Mouse (Mus musculus) embryonic facial prominence, embryonic 14.5 days (tissue): Measurements from ENCODE around the gene Opn1mw. TPM values are rescaled to one million over a fixed set of nuclear protein-coding genes. Genes with fewer than 3 reads are reported as not detected.
A peak's percentile ranks its signal among the peaks of the same experiment; 100 is the strongest.

Experiments
- ATAC-seq: fragments of 200-750 bp; cut with Nextera tagmentation; 2 replicates; pipeline ENCODE4 v1.8.0; 2017; ENCODE audit warnings: low read depth, moderate number of reproducible peaks, moderate TSS enrichment
- DNase-seq: peaks from one replicate; pipeline ENCODE4 v3.0.0-alpha.2; 2015; ENCODE audit warnings: low spot score
- H3K27ac ChIP-seq: fragments of 300-500 bp; sonication (generic); replicated peaks from 2 replicates; pipeline ENCODE4 v1.5.1; 2014; ENCODE audit warnings: low read depth, mild to moderate bottlenecking, low read length, moderate library complexity
- H3K27me3 ChIP-seq: fragments of 300-500 bp; sonication (generic); replicated peaks from 2 replicates; pipeline ENCODE4 v1.6.1; 2014; ENCODE audit warnings: low read length; ENCODE audit not compliant: control insufficient read depth, insufficient read depth
- H3K36me3 ChIP-seq: fragments of 300-500 bp; sonication (generic); 2 replicates; pipeline ENCODE4 v1.6.1; 2014; ENCODE audit warnings: low read length, mixed read lengths; ENCODE audit not compliant: control insufficient read depth, insufficient read depth
- H3K4me1 ChIP-seq: fragments of 300-500 bp; sonication (generic); 2 replicates; pipeline ENCODE4 v1.6.1; 2014; ENCODE audit warnings: antibody characterized with exemption, low read length; ENCODE audit not compliant: control insufficient read depth, insufficient read depth
- H3K4me2 ChIP-seq: fragments of 300-500 bp; sonication (generic); 2 replicates; pipeline ENCODE4 v1.6.1; 2014; ENCODE audit warnings: low read depth, mild to moderate bottlenecking, low read length, moderate library complexity, mixed read lengths
- H3K4me3 ChIP-seq: fragments of 300-500 bp; sonication (generic); 2 replicates; pipeline ENCODE4 v1.5.1; 2014; ENCODE audit warnings: low read depth, mild to moderate bottlenecking, low read length
- H3K9ac ChIP-seq: fragments of 300-500 bp; sonication (generic); 2 replicates; pipeline ENCODE4 v1.6.1; 2014; ENCODE audit warnings: low read depth, mild to moderate bottlenecking, low read length, moderate library complexity, mixed read lengths
- H3K9me3 ChIP-seq: fragments of 300-500 bp; sonication (generic); 2 replicates; pipeline ENCODE4 v1.6.1; 2016; ENCODE audit warnings: low read length; ENCODE audit not compliant: control insufficient read depth
- WGBS: fragments of 180-500 bp; shearing (Covaris S2); extraction: QIAGEN DNeasy Blood & Tissue Kit; methylation state at CpG from one replicate; pipeline ENCODE4 v1.1.7; 2014; 5-methylcytosine and 5-hydroxymethylcytosine counted together
- polyA plus RNA-seq: library from polyadenylated mRNA; unstranded; fragments of >200 nt; fragmentation: Nextera tagmentation; extraction: Ambion mirVana; gene quantifications from 2 replicates; pipeline ENCODE4 v1.2.1, GENCODE M21; 2014

Gene Opn1mw
- polyA plus RNA-seq, result not detected in 2 replicates

DNA sequence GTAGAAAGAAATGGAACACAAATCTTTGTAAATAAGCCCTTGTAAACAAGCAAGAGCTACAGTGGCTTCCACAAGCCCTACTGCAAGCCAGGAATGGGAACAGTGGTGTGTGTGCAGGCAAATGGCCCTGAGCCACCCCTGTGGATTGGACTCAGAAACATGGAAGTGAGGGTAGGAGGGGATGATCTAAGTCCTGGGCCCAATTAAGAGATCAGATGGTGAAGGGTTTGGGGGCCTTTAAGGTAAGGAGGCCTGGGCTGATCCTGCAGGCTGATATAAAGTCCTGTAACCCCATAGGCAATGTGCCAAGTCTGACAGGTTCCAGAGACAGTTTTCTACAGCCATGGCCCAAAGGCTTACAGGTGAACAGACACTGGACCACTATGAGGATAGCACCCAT lies at the start of gene Opn1mw:
TSS of gene Opn1mw (plus strand) at position 301 of the 400 bp plus-strand sequence.
- Histone ChIP-seq H3K4me1 (no peaks in the 10 kb centered on the region), H3K36me3 (no peaks in the 10 kb centered on the region), H3K9me3 (0 out of 2 replicates have a peak, but pooled peaks cover 4% of the 10 kb centered on the region), H3K27ac (no peak within 1 kb of the TSS), H3K4me2 (no peak within 1 kb of the TSS), H3K4me3 (no peak within 1 kb of the TSS), H3K9ac (no peak within 1 kb of the TSS), H3K27me3 (no peaks in the 10 kb centered on the region; the same call in 1 of the 2 replicates)
- DNase-seq (no peak), ATAC-seq (no peak)

GRCm38 (mm10) chrX:74084276-74084837 lies 42.9 kb upstream of the Opn1mw start:
- H3K36me3 ChIP-seq, result no peaks in the 10 kb centered on the region
- H3K27ac ChIP-seq, result peak overlapping the region; percentile 94
- H3K4me1 ChIP-seq, result peaks cover 4% of the 10 kb centered on the region; the same call in 1 of the 2 replicates
- no peaks in the 10 kb centered on the region for H3K9me3 ChIP-seq
- H3K4me3 ChIP-seq, result peak overlapping the region; percentile 61
- 28% methylated on average over 17 of the region's 17 CpGs for WGBS
- peak overlapping the region; percentile 63 for H3K4me2 ChIP-seq
- H3K9ac ChIP-seq, result peak overlapping the region; percentile 85
- H3K27me3 ChIP-seq, result no peaks in the 10 kb centered on the region; the same call in 1 of the 2 replicates
- ATAC-seq (no peak), DNase-seq (peak; percentile 4)

DNA sequence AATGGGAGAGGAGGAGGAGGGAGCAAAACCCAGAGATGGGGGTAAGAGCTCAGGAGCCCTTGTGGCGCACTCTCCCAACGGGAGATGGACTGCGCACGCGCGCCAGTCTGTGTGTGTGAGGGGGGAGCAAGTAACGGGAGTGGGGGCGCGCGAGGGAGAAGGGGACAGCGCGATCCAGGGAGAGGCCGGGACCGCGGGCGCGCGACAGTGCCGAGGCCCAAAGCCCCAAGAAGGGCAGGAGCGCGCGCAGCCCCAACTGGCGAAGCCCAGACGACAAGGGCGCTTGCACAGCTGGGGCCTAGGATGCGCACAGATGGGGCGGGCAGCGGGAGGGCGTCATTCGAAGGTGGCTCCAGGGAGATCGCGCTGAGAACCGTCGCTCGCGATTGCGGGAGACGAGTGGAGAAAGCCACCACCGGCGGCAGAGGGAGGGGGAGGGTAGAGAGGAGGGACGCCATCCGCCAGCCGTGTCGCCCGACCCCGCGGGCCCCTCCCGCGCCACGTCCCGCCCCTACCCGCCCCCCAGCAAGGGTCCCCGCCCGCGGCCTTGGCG lies 42.2 kb upstream of the Opn1mw start:
- Histone ChIP-seq H3K9ac (peak overlapping the region; percentile 85), H3K4me3 (peak overlapping the region; percentile 61), H3K9me3 (no peaks in the 10 kb centered on the region), H3K27ac (peak overlapping the region; percentile 94), H3K4me2 (peak overlapping the region; percentile 63), H3K4me1 (peaks cover 4% of the 10 kb centered on the region; the same call in 1 of the 2 replicates), H3K27me3 (no peaks in the 10 kb centered on the region; the same call in 1 of the 2 replicates), H3K36me3 (no peaks in the 10 kb centered on the region)
- peak; percentile 90 for DNase-seq
- peak; percentile 81 for ATAC-seq
- 38% methylated on average over 14 of the region's 56 CpGs for WGBS

DNA sequence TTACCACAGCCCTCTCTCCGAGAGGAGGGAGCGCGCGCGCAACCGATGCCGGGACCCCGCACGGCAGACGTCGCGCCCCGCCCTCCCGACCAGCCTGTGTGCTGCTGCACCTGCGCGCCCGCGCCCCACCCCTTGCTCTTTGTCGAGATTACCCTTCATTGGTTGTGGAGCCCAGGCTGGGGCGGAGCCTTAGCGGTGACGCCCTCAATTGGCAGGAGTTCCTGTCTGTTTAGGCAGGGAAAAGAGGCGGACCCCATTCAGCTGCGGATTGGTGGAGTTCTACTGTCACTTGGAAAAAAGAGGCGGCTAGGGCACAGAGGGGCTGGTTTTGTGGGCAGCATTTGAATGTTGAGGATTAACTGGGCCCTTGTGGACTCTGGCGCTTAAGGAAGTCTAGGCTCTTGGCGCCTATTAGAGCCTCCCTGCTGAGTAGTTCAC lies 41.6 kb upstream of the Opn1mw start:
- H3K4me1 ChIP-seq, result peaks cover 4% of the 10 kb centered on the region; the same call in 1 of the 2 replicates
- peak overlapping the region; percentile 61 for H3K4me3 ChIP-seq
- H3K9ac ChIP-seq, result peak overlapping the region; percentile 85
- H3K27ac ChIP-seq, result peak overlapping the region; percentile 94
- DNase-seq, result peak; percentile 98
- 11% methylated on average over 12 of the region's 27 CpGs for WGBS
- H3K4me2 ChIP-seq, result peak overlapping the region; percentile 49
- H3K36me3 ChIP-seq, result no peaks in the 10 kb centered on the region
- H3K27me3 ChIP-seq, result no peaks in the 10 kb centered on the region; the same call in 1 of the 2 replicates
- ATAC-seq, result peak; percentile 99
- H3K9me3 ChIP-seq, result no peaks in the 10 kb centered on the region

- H3K4me1 ChIP-seq, result no peaks in the 10 kb centered on the region
- no peaks in the 10 kb centered on the region; the same call in 1 of the 2 replicates for H3K27me3 ChIP-seq
- no peaks in the 10 kb centered on the region for H3K36me3 ChIP-seq
- H3K9ac ChIP-seq, result no peak overlapping the region
- 73% methylated on average over 1 of the region's 1 CpGs for WGBS
- H3K4me2 ChIP-seq, result no peak overlapping the region
- DNase-seq (no peak), ATAC-seq (no peak)
- no peak overlapping the region for H3K4me3 ChIP-seq
- H3K27ac ChIP-seq, result no peak overlapping the region
- H3K9me3 ChIP-seq, result no peaks in the 10 kb centered on the region
Observed at GRCm38 (mm10) chrX:74095130-74095529, 32.1 kb upstream of the Opn1mw start.

DNA sequence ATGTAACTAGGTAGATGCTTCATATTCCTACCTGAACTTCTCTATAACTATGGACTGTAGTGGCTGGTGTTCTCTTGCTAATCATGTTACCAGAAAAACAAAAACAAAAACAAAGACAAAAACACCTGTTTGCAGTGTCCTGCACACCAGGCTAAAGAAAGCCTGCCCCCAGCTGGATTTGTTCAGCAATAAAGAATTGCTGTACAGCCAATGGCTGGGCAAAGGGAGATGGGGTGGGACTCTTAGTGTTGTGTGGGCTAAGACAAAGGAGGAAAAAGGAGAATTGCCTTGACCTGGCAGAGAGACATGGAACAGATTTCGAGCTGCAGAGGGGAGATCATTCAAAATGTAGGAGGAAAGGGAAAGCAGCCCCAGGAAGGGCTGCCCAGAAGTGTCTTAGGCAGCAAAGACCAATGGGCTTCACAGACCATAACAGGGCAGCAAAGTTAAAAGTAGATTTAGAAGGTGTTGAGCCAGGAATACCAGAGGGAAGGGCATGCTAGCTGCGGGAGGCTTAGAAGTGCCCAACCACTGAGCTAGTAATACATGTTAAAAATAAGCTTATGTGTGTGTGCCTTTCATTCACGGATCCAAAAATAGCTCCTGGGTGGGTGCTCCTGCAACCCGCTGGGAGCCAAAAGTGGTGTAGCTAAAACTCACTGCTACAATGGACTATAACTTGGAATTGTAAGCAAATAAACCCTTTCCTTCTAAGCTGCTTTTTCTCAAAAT lies 23.6 kb upstream of the Opn1mw start:
- H3K27me3 ChIP-seq, result no peaks in the 10 kb centered on the region; the same call in 1 of the 2 replicates
- 54% methylated on average over 4 of the region's 4 CpGs for WGBS
- no peak overlapping the region for H3K4me3 ChIP-seq
- H3K4me1 ChIP-seq, result no peaks in the 10 kb centered on the region
- H3K4me2 ChIP-seq, result no peak overlapping the region
- H3K9me3 ChIP-seq, result no peaks in the 10 kb centered on the region
- H3K36me3 ChIP-seq, result no peaks in the 10 kb centered on the region
- no peak overlapping the region for H3K27ac ChIP-seq
- H3K9ac ChIP-seq, result no peak overlapping the region
- DNase-seq, result peak; percentile 0
- ATAC-seq, result no peak

- Histone ChIP-seq H3K27ac (no peak overlapping the region), H3K27me3 (no peaks in the 10 kb centered on the region), H3K9ac (no peak overlapping the region), H3K4me2 (no peak overlapping the region), H3K4me1 (no peaks in the 10 kb centered on the region), H3K9me3 (no peaks in the 10 kb centered on the region), H3K4me3 (no peak overlapping the region), H3K36me3 (no peaks in the 10 kb centered on the region)
- 55% methylated on average over 2 of the region's 2 CpGs for WGBS
- ATAC-seq (no peak), DNase-seq (no peak)
Observed at GRCm38 (mm10) chrX:74105916-74106315, 21.3 kb upstream of the Opn1mw start.

DNA sequence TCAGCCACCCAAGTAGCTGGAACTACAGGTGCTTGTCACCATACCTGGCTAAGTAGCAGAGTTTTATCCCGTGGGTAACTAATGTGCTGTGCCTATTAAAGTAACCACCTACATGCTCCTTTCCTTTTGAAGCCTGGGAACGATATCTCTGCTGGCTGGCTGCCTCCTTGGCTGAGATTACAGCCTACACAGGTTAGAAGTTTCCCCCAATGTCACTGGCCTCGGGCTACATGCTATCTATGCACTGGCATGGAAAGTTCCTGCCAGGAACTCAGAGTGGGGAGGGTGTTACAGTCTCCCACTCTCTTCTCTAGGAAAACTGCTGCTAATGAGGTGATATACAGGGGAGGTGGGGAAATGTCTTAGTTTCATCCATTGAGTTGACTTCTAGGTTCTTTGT lies 18.5 kb upstream of the Opn1mw start:
- ATAC-seq, result no peak
- DNase-seq, result no peak
- Histone ChIP-seq H3K4me3 (no peak overlapping the region), H3K36me3 (no peaks in the 10 kb centered on the region), H3K27ac (no peak overlapping the region), H3K27me3 (no peaks in the 10 kb centered on the region), H3K9ac (no peak overlapping the region), H3K4me2 (no peak overlapping the region), H3K9me3 (no peaks in the 10 kb centered on the region), H3K4me1 (no peaks in the 10 kb centered on the region)
- WGBS, result 35% methylated on average over 3 of the region's 3 CpGs
